8 mouse cellular contexts compared by ENCODE assay signal in genomic region chr1:74935402-74935801, GRCm38 (mm10). TPM values are rescaled to one million over a fixed set of nuclear protein-coding genes. Genes with fewer than 3 reads are reported as not detected.
DNase-seq lines count a peak whose midpoint lies in the region; ATAC-seq and TF ChIP-seq lines count a peak whose summit lies in the region.

Gene Cfap65, minus strand, starts transcription at chr1:74935599.

- H3K4me1 ChIP-seq in liver, adult 2 months (ENCODE audit: control insufficient read depth, insufficient read depth, low read length) = no peaks in the 10 kb centered on the region
- H3K4me1 ChIP-seq in embryonic facial prominence, embryonic 14.5 days (ENCODE audit: control insufficient read depth, insufficient read depth, low read length) = no peaks in the 10 kb centered on the region
- H3K4me1 ChIP-seq in intestine, postnatal 0 days (replicated peaks; ENCODE audit: control insufficient read depth, insufficient read depth, low read length) = no peaks in the 10 kb centered on the region
- H3K4me1 ChIP-seq in neural tube, embryonic 11.5 days (ENCODE audit: control insufficient read depth, insufficient read depth, low read length) = no peaks in the 10 kb centered on the region

- H3K9ac ChIP-seq in liver, adult 2 months (ENCODE audit: low read depth, low read length) = no peak within 1 kb of the TSS
- H3K9ac ChIP-seq in embryonic facial prominence, embryonic 14.5 days (ENCODE audit: low read depth, low read length) = no peak within 1 kb of the TSS
- no peak within 1 kb of the TSS for H3K9ac ChIP-seq in intestine, postnatal 0 days (ENCODE audit: low read depth, low read length)
- H3K9ac ChIP-seq in neural tube, embryonic 11.5 days (ENCODE audit: low read length) = no peak within 1 kb of the TSS

- peak within 1 kb of the TSS; percentile 45 for H3K4me2 ChIP-seq in embryonic facial prominence, embryonic 14.5 days (ENCODE audit: low read depth, low read length)
- peak within 1 kb of the TSS; percentile 60 for H3K4me2 ChIP-seq in intestine, postnatal 0 days (replicated peaks; ENCODE audit: low read depth)
- H3K4me2 ChIP-seq in neural tube, embryonic 11.5 days (ENCODE audit: low read depth) = peak within 1 kb of the TSS; percentile 23

- intact Hi-C loops in left cerebral cortex, postnatal 25 days (cut with DNase I) = no loop called here

- no peak for ATAC-seq in embryonic facial prominence, embryonic 14.5 days (ENCODE audit: low read depth)
- peak; percentile 58; the same call in 1 of the 2 replicates for ATAC-seq in intestine, postnatal 0 days
- no peak for ATAC-seq in neural tube, embryonic 11.5 days (ENCODE audit: insufficient read depth, low FRiP score, low TSS enrichment)

- H3K27ac ChIP-seq in liver, adult 2 months (replicated peaks; ENCODE audit: insufficient read depth, low read depth, low read length) = no peak within 1 kb of the TSS
- H3K27ac ChIP-seq in embryonic facial prominence, embryonic 14.5 days (replicated peaks; ENCODE audit: low read depth, low read length) = no peak within 1 kb of the TSS
- peak within 1 kb of the TSS; percentile 78 for H3K27ac ChIP-seq in intestine, postnatal 0 days (ENCODE audit: low read depth, low read length)
- no peak within 1 kb of the TSS for H3K27ac ChIP-seq in neural tube, embryonic 11.5 days (ENCODE audit: low read depth, low read length)

- no peaks in the 10 kb centered on the region for H3K9me3 ChIP-seq in embryonic facial prominence, embryonic 14.5 days (ENCODE audit: control insufficient read depth, low read length)
- H3K9me3 ChIP-seq in intestine, postnatal 0 days (ENCODE audit: control insufficient read depth) = no peaks in the 10 kb centered on the region
- no peaks in the 10 kb centered on the region for H3K9me3 ChIP-seq in neural tube, embryonic 11.5 days (ENCODE audit: control insufficient read depth, low read length)

- H3K79me2 ChIP-seq in liver, adult 2 months (ENCODE audit: control insufficient read depth, insufficient read depth, low read length) = no peaks in the 10 kb centered on the region

- 3% methylated on average over 18 of the region's 18 CpGs for WGBS in liver, adult 2 months
- under 1% methylated on average over 18 of the region's 18 CpGs for WGBS in embryonic facial prominence, embryonic 14.5 days
- WGBS in intestine, postnatal 0 days = 2% methylated on average over 18 of the region's 18 CpGs
- WGBS in neural tube, embryonic 11.5 days = 1% methylated on average over 18 of the region's 18 CpGs

- no peaks in the 10 kb centered on the region for H3K36me3 ChIP-seq in liver, adult 2 months (ENCODE audit: control insufficient read depth, insufficient read depth, low read length)
- H3K36me3 ChIP-seq in embryonic facial prominence, embryonic 14.5 days (ENCODE audit: control insufficient read depth, insufficient read depth, low read length) = no peaks in the 10 kb centered on the region
- no peaks in the 10 kb centered on the region for H3K36me3 ChIP-seq in intestine, postnatal 0 days (ENCODE audit: control insufficient read depth, insufficient read depth)
- H3K36me3 ChIP-seq in neural tube, embryonic 11.5 days (ENCODE audit: control insufficient read depth, insufficient read depth, low read length) = no peaks in the 10 kb centered on the region

- DNase-seq in liver, adult 2 months (ENCODE audit: extremely low read depth, low read depth, low spot score) = peak; percentile 67
- DNase-seq in liver = no peak
- peak; percentile 54 for DNase-seq in embryonic facial prominence, embryonic 14.5 days (ENCODE audit: low spot score)
- peak; percentile 68 to 81 for DNase-seq in left cerebral cortex, postnatal 25 days (ENCODE audit: low spot score in 2 of 2)
- peak; percentile 76 for DNase-seq in neural tube, embryonic 11.5 days (ENCODE audit: low spot score)
- no peak for DNase-seq in adipocyte (ENCODE audit: low spot score)
- DNase-seq in urinary bladder, adult 18-20 months (ENCODE audit: low spot score in 2 of 2) = no peak

- TF ChIP-seq POLR2A in liver, adult 2 months (IDR thresholded peaks at IDR 0.05; ENCODE audit: extremely low read depth, insufficient read depth, low read length) = no peak

- H3K4me3 ChIP-seq in liver, adult 2 months (ENCODE audit: insufficient read depth, low read depth, low read length) = no peak within 1 kb of the TSS
- peak within 1 kb of the TSS; percentile 18; the same call in 1 of the 2 replicates for H3K4me3 ChIP-seq in embryonic facial prominence, embryonic 14.5 days (ENCODE audit: low read depth, low read length)
- H3K4me3 ChIP-seq in intestine, postnatal 0 days (ENCODE audit: low read depth, low read length) = no peak within 1 kb of the TSS; the same call in 1 of the 2 replicates
- H3K4me3 ChIP-seq in neural tube, embryonic 11.5 days (ENCODE audit: low read depth, low read length) = no peak within 1 kb of the TSS

- TF ChIP-seq CTCF in liver, adult 2 months (IDR thresholded peaks at IDR 0.05; ENCODE audit: low read depth, low read length) = no peak
- no peak for TF ChIP-seq CTCF in intestine, postnatal 0 days (IDR thresholded peaks at IDR 0.05; ENCODE audit: low read depth)

- H3K27me3 ChIP-seq in liver, adult 2 months (ENCODE audit: control insufficient read depth, insufficient read depth, low read length) = peaks cover 3% of the 10 kb centered on the region; the same call in 1 of the 2 replicates
- H3K27me3 ChIP-seq in embryonic facial prominence, embryonic 14.5 days (replicated peaks; ENCODE audit: control insufficient read depth, insufficient read depth, low read length) = peaks cover 33% of the 10 kb centered on the region
- no peaks in the 10 kb centered on the region for H3K27me3 ChIP-seq in intestine, postnatal 0 days (replicated peaks; ENCODE audit: control insufficient read depth, insufficient read depth, low read length)
- peaks cover 6% of the 10 kb centered on the region; the same call in 1 of the 2 replicates for H3K27me3 ChIP-seq in neural tube, embryonic 11.5 days (ENCODE audit: control insufficient read depth, insufficient read depth, low read length)

RNA-seq across cellular contexts. Expression of gene Cfap65, which starts in this region (rescaled TPM):
- not detected in 2 replicates for total RNA-seq in liver, adult 2 months (2014; rRNA removed)
- polyA plus RNA-seq in liver, adult 2 months (2012; rRNA removed) = not detected in 2 replicates
- 0.25 and 1.2 TPM in 2 replicates for polyA plus RNA-seq in embryonic facial prominence, embryonic 14.5 days (2014; fragmentation: Nextera tagmentation; extraction: Ambion mirVana)
- polyA plus RNA-seq in intestine, postnatal 0 days (2015; fragmentation: Nextera tagmentation; extraction: Ambion mirVana) = 0.03 and 0.04 TPM in 2 replicates
- total RNA-seq in left cerebral cortex, postnatal 25 days (2021) = 1 to 10 TPM; 2.1 to 2.4 TPM
- 0.08 TPM in 1 of 2 replicates, not detected in the other for polyA plus RNA-seq in neural tube, embryonic 11.5 days (2014; fragmentation: Nextera tagmentation; extraction: Ambion mirVana)

Comparison
In these comparisons a context has a peak if more than half of its experiments do, and no peak if none do; other contexts are left out.
1. Peak in DNase-seq in liver, adult 2 months; RNA of the gene not detected or under 1 TPM.
2. Peak in ATAC-seq, H3K27ac ChIP-seq and H3K4me2 ChIP-seq in intestine, postnatal 0 days; RNA of the gene not detected or under 1 TPM.
3. Peak in DNase-seq and H3K4me2 ChIP-seq in neural tube, embryonic 11.5 days; RNA of the gene not detected or under 1 TPM.
4. DNase-seq: peak in embryonic facial prominence, embryonic 14.5 days (single experiment) and left cerebral cortex, postnatal 25 days (2 of 2); none in liver (single experiment), adipocyte (single experiment) and urinary bladder, adult 18-20 months (0 of 2).
5. Peak in every context shown above with its lines, with median percentiles within 50 percentile points of each other: H3K4me2 ChIP-seq.